Mouse (Mus musculus) G1E (cell line): ENCODE measurements at regions not wholly inside any gene's neighbourhood (a gene's known extent, or its start where the extent isn't known, plus 50 kb on each side); places are given as distances from the start of the nearest gene placed in this dataset.

Experiments
- ATAC-seq: 2 replicates; pipeline ENCODE4 v1.8.0; 2016; ENCODE audit warnings: mild to moderate bottlenecking; ENCODE audit not compliant: insufficient number of reproducible peaks, poor library complexity, low FRiP score, severe bottlenecking; ENCODE audit errors: extremely low read depth
- DNase-seq: peaks from one replicate; pipeline ENCODE4 v3.0.0; 2012; ENCODE audit warnings: low spot score
- H3K27me3 ChIP-seq: 2 replicates; pipeline ENCODE4 v1.6.1; 2012; ENCODE audit warnings: mild to moderate bottlenecking, low read length, inconsistent platforms; ENCODE audit not compliant: insufficient read depth
- H3K36me3 ChIP-seq: replicated peaks from 2 replicates; pipeline ENCODE3; 2012; ENCODE audit warnings: mild to moderate bottlenecking, inconsistent platforms
- H3K4me1 ChIP-seq: 2 replicates; pipeline ENCODE4 v1.6.1; 2012; ENCODE audit warnings: low read depth, low read length, inconsistent platforms, mixed read lengths; ENCODE audit not compliant: insufficient read depth
- H3K4me3 ChIP-seq: 2 replicates; pipeline ENCODE4 v1.5.1; 2012; ENCODE audit warnings: low read depth, mild to moderate bottlenecking, inconsistent platforms, low read length, moderate library complexity, mixed read lengths
- H3K9me3 ChIP-seq: replicated peaks from 2 replicates; pipeline ENCODE4 v1.6.1; 2012; ENCODE audit warnings: inconsistent platforms
- CTCF ChIP-seq: IDR thresholded peaks from 2 replicates; pipeline ENCODE4 v1.5.1; 2012; ENCODE audit warnings: low read depth, low read length, inconsistent platforms, mixed read lengths
- GATA1 ChIP-seq: IDR thresholded peaks from 2 replicates; pipeline ENCODE4 v1.6.1; 2012; ENCODE audit warnings: borderline replicate concordance, low read length, inconsistent platforms, mixed read lengths
- GATA2 ChIP-seq: IDR thresholded peaks from 2 replicates; pipeline ENCODE4 v1.6.1; 2012; ENCODE audit warnings: low read depth, low read length, inconsistent platforms, borderline replicate concordance
- POLR2AphosphoS5 ChIP-seq: IDR thresholded peaks from 2 replicates; pipeline ENCODE4 v1.6.1; 2012; ENCODE audit warnings: low read depth, low read length, inconsistent platforms; ENCODE audit not compliant: insufficient replicate concordance
- TAL1 ChIP-seq: conservative IDR thresholded peaks from 2 replicates; pipeline ENCODE4 v1.6.1; 2012; ENCODE audit warnings: low read depth, low read length, inconsistent platforms, mixed read lengths

- no peaks in the 10 kb centered on the region for H3K27me3 ChIP-seq
- H3K4me3 ChIP-seq: no peak overlapping the region
- H3K36me3 ChIP-seq: no peaks in the 10 kb centered on the region
- ATAC-seq (no peak), DNase-seq (no peak)
- peaks cover 47% of the 10 kb centered on the region for H3K4me1 ChIP-seq
- H3K9me3 ChIP-seq: peaks cover 2% of the 10 kb centered on the region; the same call in 1 of the 2 replicates
- no peak for TF ChIP-seq POLR2AphosphoS5
- no peak for TF ChIP-seq GATA1
- no peak for TF ChIP-seq GATA2
- TF ChIP-seq TAL1: no peak
- TF ChIP-seq CTCF: no peak
Measured at GRCm38 (mm10) chr13:58471704-58472103, 68.6 kb upstream of the Hnrnpk start.

GRCm38 (mm10) chr13:58469731-58470130, 66.6 kb upstream of the Hnrnpk start:
- Histone ChIP-seq H3K4me3 (no peak overlapping the region), H3K4me1 (peaks cover 32% of the 10 kb centered on the region), H3K36me3 (no peaks in the 10 kb centered on the region), H3K9me3 (peaks cover 2% of the 10 kb centered on the region; the same call in 1 of the 2 replicates), H3K27me3 (peaks cover 4% of the 10 kb centered on the region; the same call in 1 of the 2 replicates)
- TF ChIP-seq TAL1: no peak
- TF ChIP-seq CTCF: no peak
- no peak for TF ChIP-seq GATA1
- no peak for TF ChIP-seq POLR2AphosphoS5
- no peak for TF ChIP-seq GATA2
- DNase-seq (no peak), ATAC-seq (no peak)

DNA sequence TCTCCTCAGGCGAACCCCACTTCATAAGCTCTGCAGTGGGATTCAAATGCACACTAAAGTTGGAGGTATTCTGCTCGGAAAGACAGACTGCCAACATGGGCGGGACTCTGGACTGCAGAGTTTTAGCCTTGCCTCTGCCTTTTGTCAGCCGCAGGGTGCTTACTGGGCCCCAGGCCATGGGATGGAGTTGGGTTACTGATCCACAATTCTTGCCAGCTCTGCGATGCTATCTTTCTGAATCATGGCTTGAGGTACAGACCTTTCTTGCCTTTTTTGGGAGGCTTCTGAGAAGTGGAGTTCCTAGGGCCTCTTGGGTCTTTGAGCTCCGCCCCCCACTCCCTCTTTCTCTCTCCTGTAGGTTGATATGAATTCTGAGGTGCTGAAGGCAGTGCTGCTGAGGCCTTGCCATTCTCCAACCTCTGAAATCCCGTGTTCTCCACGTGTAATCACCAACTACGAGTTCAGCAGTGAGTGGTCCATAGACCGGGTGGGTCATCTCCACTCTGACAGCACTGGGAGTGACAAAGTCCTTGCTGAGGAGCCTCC, 64.0 kb upstream of the Hnrnpk start:
- Histone ChIP-seq H3K9me3 (peaks cover 2% of the 10 kb centered on the region; the same call in 1 of the 2 replicates), H3K4me1 (peaks cover 32% of the 10 kb centered on the region), H3K4me3 (no peak overlapping the region; the same call in 1 of the 2 replicates), H3K27me3 (peaks cover 16% of the 10 kb centered on the region), H3K36me3 (no peaks in the 10 kb centered on the region)
- ATAC-seq (no peak), DNase-seq (no peak)
- TF ChIP-seq TAL1 (no peak), CTCF (no peak), GATA2 (no peak), POLR2AphosphoS5 (no peak), GATA1 (no peak)

DNA sequence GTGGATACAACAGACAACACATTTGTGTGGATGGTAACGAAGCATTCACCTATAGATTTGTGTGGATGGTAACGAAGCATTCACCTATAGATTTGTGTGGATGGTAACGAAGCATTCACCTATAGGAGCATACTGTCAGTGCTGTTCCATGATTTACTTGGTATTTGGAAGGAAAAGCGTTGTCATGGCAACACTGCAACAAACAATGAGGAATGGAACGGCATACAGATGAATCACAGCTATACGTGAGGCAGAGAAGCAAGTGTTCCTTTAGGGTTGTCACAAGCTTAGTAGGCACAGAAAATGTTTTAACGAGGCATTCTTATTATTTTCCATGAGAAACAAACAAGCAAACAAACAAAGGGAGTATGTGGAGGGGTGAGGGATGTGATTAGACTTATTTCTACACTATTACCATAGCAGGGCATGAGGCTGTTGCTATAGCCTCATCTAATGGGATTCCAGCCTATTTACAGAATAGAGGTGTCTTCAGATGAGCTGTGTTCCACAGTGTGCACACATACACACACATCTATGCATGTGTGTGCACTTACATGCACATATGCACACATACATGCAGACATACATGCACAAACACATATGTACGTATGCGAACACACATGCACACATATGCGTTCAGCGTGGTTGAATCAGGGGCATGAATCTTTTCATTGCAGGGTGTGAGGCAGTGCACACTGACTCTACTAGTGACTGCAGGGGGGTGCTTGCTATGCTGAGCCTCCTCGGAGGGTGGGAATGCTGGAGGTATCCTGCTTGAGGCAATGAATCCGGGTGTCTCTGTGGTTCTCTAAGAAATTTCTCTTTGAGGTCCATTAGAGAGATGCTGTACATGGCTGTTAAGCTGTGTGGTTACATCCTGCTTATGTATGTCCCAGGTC, 62.3 kb upstream of the Hnrnpk start:
- H3K4me3 ChIP-seq: no peak overlapping the region
- H3K9me3 ChIP-seq: peaks cover 2% of the 10 kb centered on the region; the same call in 1 of the 2 replicates
- peaks cover 19% of the 10 kb centered on the region for H3K27me3 ChIP-seq

More for the DNA sequence above, 62.3 kb upstream of the Hnrnpk start:
- DNase-seq (no peak), ATAC-seq (no peak)
- TF ChIP-seq TAL1: no peak
- no peak for TF ChIP-seq CTCF
- TF ChIP-seq GATA2: no peak
- no peak for TF ChIP-seq POLR2AphosphoS5
- no peak for TF ChIP-seq GATA1
- Histone ChIP-seq H3K36me3 (no peaks in the 10 kb centered on the region), H3K4me1 (peaks cover 28% of the 10 kb centered on the region)
